Mouse (Mus musculus) small intestine, adult 2 months (tissue): Measurements from ENCODE around the gene B130006D01Rik.
A peak's percentile ranks its signal among the peaks of the same experiment; 100 is the strongest.

ENCODE experiments used
- CTCF ChIP-seq: fragments of 200-500 bp; IDR thresholded peaks from 2 replicates; pipeline ENCODE4 v1.5.1; 2012; ENCODE audit warnings: low read depth, mild to moderate bottlenecking, control low read depth, inconsistent platforms, low read length, moderate library complexity, mixed read lengths; ENCODE audit not compliant: insufficient replicate concordance, insufficient read length; ENCODE audit errors: extremely low read depth
- POLR2A ChIP-seq: fragments of 200-500 bp; IDR thresholded peaks from 2 replicates; pipeline ENCODE4 v1.6.1; 2012; ENCODE audit warnings: low read depth, mild to moderate bottlenecking, control low read depth, inconsistent platforms, low read length, moderate library complexity

DNA sequence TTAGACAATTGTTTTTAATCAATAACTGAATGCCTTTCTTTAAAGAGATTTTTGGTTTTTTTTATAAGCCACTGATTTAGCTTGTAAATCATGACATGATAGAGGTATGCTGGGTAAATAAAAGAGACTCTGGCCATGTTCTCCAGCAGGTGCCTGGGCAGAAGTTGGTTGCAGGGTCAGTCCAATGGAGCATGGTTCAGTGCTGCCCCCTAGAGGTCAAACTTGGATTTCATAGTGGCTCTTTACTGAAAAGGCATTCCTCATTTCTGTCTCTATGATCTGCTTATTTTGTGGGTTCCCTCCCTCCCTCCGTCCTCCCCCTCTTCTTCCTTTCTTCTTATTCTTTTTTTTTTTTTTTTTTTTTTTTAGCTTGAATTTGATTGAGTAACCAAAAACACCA is 27.6 kb downstream of the B130006D01Rik start:
- TF ChIP-seq CTCF (peak; percentile 90; the same call in 1 of the 2 replicates), POLR2A (no peak)
